Mouse (Mus musculus) liver, embryonic 11.5 days (tissue): ENCODE measurements around the gene Ifngr2. TPM values are rescaled to one million over a fixed set of nuclear protein-coding genes. Genes with fewer than 3 reads are reported as not detected.

ENCODE experiments used
- ATAC-seq: fragments of 200-750 bp; cut with Nextera tagmentation; replicated peaks from 2 replicates; pipeline ENCODE4 v1.8.0; 2017; ENCODE audit warnings: moderate number of reproducible peaks, mild to moderate bottlenecking, moderate TSS enrichment, moderate library complexity; ENCODE audit not compliant: low FRiP score
- DNase-seq: peaks from one replicate; pipeline ENCODE4 v3.0.0-alpha.2; 2017; ENCODE audit warnings: low spot score
- H3K27ac ChIP-seq: fragments of 300-500 bp; sonication (generic); 2 replicates; pipeline ENCODE4 v1.5.1; 2014; ENCODE audit warnings: mild to moderate bottlenecking, low read depth, low read length, control low read depth
- H3K27me3 ChIP-seq: fragments of 300-500 bp; sonication (generic); replicated peaks from 2 replicates; pipeline ENCODE4 v1.6.1; 2014; ENCODE audit warnings: low read length, mixed read lengths; ENCODE audit not compliant: control insufficient read depth, insufficient read depth
- H3K36me3 ChIP-seq: fragments of 300-500 bp; sonication (generic); 2 replicates; pipeline ENCODE4 v1.6.1; 2014; ENCODE audit warnings: mild to moderate bottlenecking, low read length, moderate library complexity, mixed read lengths; ENCODE audit not compliant: control insufficient read depth, insufficient read depth
- H3K4me1 ChIP-seq: fragments of 300-500 bp; sonication (generic); replicated peaks from 2 replicates; pipeline ENCODE4 v1.6.1; 2014; ENCODE audit warnings: low read length, mixed read lengths; ENCODE audit not compliant: control insufficient read depth, insufficient read depth
- H3K4me2 ChIP-seq: fragments of 300-500 bp; sonication (generic); 2 replicates; pipeline ENCODE4 v1.6.1; 2014; ENCODE audit warnings: mild to moderate bottlenecking, control low read depth, moderate library complexity
- H3K4me3 ChIP-seq: fragments of 300-500 bp; sonication (generic); 2 replicates; pipeline ENCODE4 v1.5.1; 2014; ENCODE audit warnings: low read depth, low read length, control low read depth
- H3K9ac ChIP-seq: fragments of 300-500 bp; sonication (generic); 2 replicates; pipeline ENCODE4 v1.6.1; 2014; ENCODE audit warnings: low read depth, low read length, control low read depth
- H3K9me3 ChIP-seq: fragments of 300-500 bp; sonication (generic); 2 replicates; pipeline ENCODE4 v1.6.1; 2016; ENCODE audit warnings: low read length, inconsistent platforms, mixed read lengths; ENCODE audit not compliant: control insufficient read depth
- WGBS: fragments of 180-500 bp; shearing (Covaris S2); extraction: QIAGEN DNeasy Blood & Tissue Kit; methylation state at CpG from one replicate; pipeline ENCODE4 v1.1.7; 2014; 5-methylcytosine and 5-hydroxymethylcytosine counted together
- polyA plus RNA-seq: library from polyadenylated mRNA; unstranded; fragments of >200 nt; fragmentation: Nextera tagmentation; extraction: Ambion mirVana; gene quantifications from 2 replicates; pipeline ENCODE4 v1.2.1, GENCODE M21; 2014

The Ifngr2 gene
- polyA plus RNA-seq, 1 experiment from 2014 or later, result 28.7 TPM

DNA sequence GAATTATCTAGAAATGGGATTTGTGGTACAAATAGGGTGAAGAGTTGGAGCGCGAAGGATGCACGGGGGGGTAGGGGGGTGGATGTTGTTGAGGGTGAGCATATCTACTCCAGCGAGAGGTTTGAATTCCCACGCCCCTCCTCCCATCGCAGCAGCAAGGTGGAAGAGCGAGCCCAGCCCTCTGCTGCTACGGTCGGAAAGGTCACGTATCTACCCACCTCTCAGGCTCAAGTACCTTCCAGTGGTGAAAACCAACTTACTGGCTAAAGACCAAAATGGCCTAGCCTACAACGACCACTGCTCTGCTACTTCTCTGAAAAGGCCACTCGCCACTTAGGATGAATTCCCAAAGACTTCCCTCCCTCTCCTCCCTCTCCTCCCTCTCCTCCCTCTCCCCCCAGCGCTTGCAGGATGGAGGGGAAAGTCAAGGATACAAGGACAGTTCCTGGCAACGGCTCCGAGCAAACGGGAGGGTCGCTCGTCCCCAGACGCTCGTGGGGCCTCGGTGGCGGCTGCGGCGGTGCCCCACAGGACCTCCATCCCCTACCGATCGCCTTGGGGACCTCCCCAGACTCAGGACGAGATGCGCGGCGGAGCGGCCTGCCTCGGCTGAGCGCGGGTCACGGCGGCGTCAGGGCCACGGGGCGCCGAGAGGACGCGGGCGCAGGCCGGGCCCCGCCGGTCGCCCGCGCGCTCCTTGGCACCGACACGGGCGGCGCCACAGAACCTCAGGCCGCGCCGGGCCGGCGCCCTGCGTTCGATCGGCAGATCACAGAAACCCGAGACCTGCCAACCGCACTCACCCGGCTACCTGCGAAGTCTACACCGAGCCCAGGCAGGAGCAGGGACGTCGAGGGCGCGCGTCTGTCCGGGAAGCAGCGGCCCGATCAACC, 50.2 kb downstream of the Ifngr2 start:
- peak overlapping the region; percentile 99 for H3K4me2 ChIP-seq
- H3K9ac ChIP-seq, result peak overlapping the region; percentile 65
- H3K36me3 ChIP-seq, result no peaks in the 10 kb centered on the region
- H3K27me3 ChIP-seq, result peaks cover 13% of the 10 kb centered on the region
- ATAC-seq (peak; percentile 56), DNase-seq (no peak)
- H3K4me3 ChIP-seq, result peak overlapping the region; percentile 77
- no peak overlapping the region for H3K27ac ChIP-seq
- peaks cover 17% of the 10 kb centered on the region for H3K4me1 ChIP-seq
- under 1% methylated on average over 75 of the region's 75 CpGs for WGBS
- H3K9me3 ChIP-seq, result no peaks in the 10 kb centered on the region

DNA sequence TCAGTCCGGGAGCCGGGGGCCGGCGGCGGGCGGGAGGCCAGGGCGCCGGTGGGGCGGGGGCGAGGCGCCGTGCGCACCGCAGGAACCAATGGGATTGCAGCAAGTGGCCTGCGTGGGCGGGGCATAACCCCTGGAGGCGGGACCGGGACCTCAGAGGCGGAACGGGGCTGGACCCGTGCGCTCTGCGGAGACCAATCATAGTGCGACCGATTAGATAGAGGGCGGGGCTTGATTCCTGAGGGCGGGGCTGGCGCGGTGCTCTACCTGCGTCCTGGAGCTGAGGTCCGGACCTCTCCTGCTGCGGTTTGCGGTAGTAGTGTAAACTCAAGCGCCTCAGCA, 50.8 kb downstream of the Ifngr2 start, which contains the start of gene Tmem50b:
Gene Tmem50b, minus strand, starts transcription at position 129 of the 339 bp plus-strand sequence.
- peaks cover 15% of the 10 kb centered on the region for H3K4me1 ChIP-seq
- peaks cover 13% of the 10 kb centered on the region for H3K27me3 ChIP-seq
- peak within 1 kb of the TSS; percentile 99 for H3K4me2 ChIP-seq
- peak within 1 kb of the TSS; percentile 77 for H3K4me3 ChIP-seq
- H3K36me3 ChIP-seq, result no peaks in the 10 kb centered on the region
- H3K9ac ChIP-seq, result peak within 1 kb of the TSS; percentile 65
- H3K9me3 ChIP-seq, result no peaks in the 10 kb centered on the region
- ATAC-seq (peak; percentile 99), DNase-seq (peak; percentile 98)
- no peak within 1 kb of the TSS for H3K27ac ChIP-seq
- WGBS, result 0% methylated on average over 34 of the region's 34 CpGs

DNA sequence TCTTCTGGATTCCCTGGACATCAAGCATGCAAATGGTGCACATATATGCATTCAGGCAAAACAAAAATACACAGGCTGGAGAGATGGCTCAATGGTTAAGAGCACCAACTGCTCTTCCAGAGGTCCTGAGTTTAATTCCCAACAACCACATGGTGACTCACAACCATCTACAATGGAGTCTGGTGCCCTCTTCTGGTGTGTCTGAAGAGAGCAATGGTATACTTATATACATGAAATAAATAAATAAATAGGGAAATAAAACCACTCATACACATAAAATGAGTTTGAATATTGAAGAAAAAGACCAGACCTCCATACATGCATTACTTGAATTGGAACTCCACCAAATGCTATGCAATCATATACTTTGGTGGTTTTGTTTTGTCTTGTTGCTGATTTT, 52.4 kb downstream of the Ifngr2 start:
- no peak overlapping the region for H3K9ac ChIP-seq
- DNase-seq (no peak), ATAC-seq (no peak)
- H3K4me2 ChIP-seq, result no peak overlapping the region
- no peaks in the 10 kb centered on the region for H3K9me3 ChIP-seq
- no peaks in the 10 kb centered on the region for H3K36me3 ChIP-seq
- peaks cover 12% of the 10 kb centered on the region for H3K4me1 ChIP-seq
- H3K4me3 ChIP-seq, result no peak overlapping the region
- peaks cover 13% of the 10 kb centered on the region for H3K27me3 ChIP-seq
- no peak overlapping the region for H3K27ac ChIP-seq

DNA sequence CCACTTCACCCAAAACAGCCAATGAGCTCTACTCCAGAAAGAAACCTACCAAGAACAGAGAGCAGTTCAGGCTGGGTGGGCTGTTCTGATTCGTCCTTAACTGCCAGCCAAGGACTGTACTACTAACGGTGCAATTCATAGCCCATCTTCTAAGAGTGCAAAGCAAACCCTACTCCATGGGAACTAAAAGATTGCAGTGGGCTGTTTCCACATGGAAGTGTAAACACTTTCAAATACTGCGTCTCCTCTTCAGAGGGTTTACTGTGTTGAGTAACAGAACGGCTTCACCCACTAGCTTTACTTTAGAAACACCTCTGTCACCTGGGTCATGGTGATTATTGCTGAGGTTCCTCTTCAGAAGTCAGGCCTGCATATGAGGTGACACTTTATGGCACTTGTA, 54.2 kb downstream of the Ifngr2 start:
- DNase-seq (no peak), ATAC-seq (no peak)
- Histone ChIP-seq H3K4me3 (no peak overlapping the region), H3K4me1 (peaks cover 12% of the 10 kb centered on the region), H3K27ac (no peak overlapping the region), H3K9me3 (no peaks in the 10 kb centered on the region), H3K27me3 (peaks cover 13% of the 10 kb centered on the region), H3K36me3 (no peaks in the 10 kb centered on the region), H3K9ac (no peak overlapping the region), H3K4me2 (no peak overlapping the region)
- WGBS, result 67% methylated on average over 4 of the region's 4 CpGs

DNA sequence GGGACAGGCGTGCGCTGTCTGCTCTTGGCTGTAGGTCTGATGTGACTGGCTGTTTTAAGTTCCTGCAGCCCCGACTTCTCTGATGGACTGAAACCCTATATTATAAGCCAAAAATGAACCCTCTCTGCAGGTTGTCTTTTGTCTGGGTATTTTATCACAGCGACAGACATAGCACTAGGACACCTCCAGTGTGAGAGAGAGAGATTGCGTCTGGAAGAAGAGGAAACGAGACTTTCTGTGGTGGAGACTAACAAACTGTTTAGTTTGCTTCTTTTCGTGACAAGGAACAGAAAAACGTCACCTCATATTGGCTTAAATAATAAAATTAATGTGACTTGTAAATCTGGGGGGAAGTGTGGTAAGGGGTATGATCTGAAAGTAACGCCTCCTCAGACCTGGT, 54.8 kb downstream of the Ifngr2 start:
- H3K4me1 ChIP-seq, result peaks cover 8% of the 10 kb centered on the region
- ATAC-seq, result no peak
- H3K27ac ChIP-seq, result no peak overlapping the region
- no peak overlapping the region for H3K9ac ChIP-seq
- WGBS, result 62% methylated on average over 9 of the region's 9 CpGs
- H3K4me2 ChIP-seq, result no peak overlapping the region
- H3K4me3 ChIP-seq, result no peak overlapping the region
- H3K36me3 ChIP-seq, result no peaks in the 10 kb centered on the region
- no peak for DNase-seq
- peaks cover 11% of the 10 kb centered on the region for H3K27me3 ChIP-seq
- H3K9me3 ChIP-seq, result no peaks in the 10 kb centered on the region

DNA sequence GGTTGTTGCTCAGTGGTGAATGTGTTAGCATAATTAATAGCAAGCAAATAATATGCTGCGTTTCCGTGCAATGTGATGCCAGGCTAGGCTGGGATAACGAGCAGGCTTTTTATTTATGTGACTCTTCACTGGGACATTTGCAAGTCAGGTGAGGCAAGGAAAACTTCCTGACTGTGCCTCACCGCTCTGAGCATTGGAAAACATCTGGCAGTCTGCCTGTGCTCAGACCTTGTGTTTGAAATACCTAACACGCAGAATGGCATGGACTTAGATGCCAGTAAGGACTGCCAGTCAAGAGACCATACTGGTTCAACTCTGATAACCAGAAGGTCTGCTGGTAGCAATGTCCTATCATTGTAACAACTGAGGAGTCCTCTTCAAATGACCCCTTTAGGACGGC, 58.3 kb downstream of the Ifngr2 start:
- DNase-seq, result no peak
- no peaks in the 10 kb centered on the region for H3K9me3 ChIP-seq
- WGBS, result 85% methylated on average over 6 of the region's 6 CpGs
- H3K36me3 ChIP-seq, result no peaks in the 10 kb centered on the region
- ATAC-seq, result no peak
- H3K4me2 ChIP-seq, result no peak overlapping the region
- H3K27ac ChIP-seq, result no peak overlapping the region
- no peak overlapping the region for H3K9ac ChIP-seq
- no peak overlapping the region for H3K4me3 ChIP-seq
- H3K4me1 ChIP-seq, result 0 out of 2 replicates have a peak, but pooled peaks cover 4% of the 10 kb centered on the region
- H3K27me3 ChIP-seq, result 0 out of 2 replicates have a peak, but pooled peaks cover 5% of the 10 kb centered on the region

DNA sequence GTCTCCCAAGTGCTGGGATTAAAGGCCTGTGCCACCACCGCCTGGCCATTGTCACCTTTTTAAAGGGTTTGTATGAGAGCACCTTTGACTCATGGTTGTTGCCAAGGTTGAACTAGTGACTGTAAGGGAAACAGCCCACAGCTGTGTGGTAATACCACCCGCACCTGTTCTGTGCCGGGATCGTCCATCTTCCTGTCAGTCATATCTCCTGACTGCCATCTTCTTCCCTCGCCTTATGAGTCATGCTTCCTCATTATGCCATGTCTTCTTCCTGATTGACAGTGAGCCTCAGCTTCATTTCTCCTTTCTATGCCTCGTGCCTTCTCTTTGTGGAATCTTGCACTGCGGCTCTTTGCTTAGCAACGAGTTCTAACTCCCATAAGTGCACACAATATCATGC, 60.1 kb downstream of the Ifngr2 start:
- 77% methylated on average over 8 of the region's 8 CpGs for WGBS
- H3K9ac ChIP-seq, result no peak overlapping the region
- DNase-seq (no peak), ATAC-seq (no peak)
- no peak overlapping the region for H3K4me3 ChIP-seq
- H3K9me3 ChIP-seq, result no peaks in the 10 kb centered on the region
- H3K4me2 ChIP-seq, result no peak overlapping the region
- H3K27ac ChIP-seq, result no peak overlapping the region
- no peaks in the 10 kb centered on the region for H3K36me3 ChIP-seq
- H3K27me3 ChIP-seq, result no peaks in the 10 kb centered on the region
- no peaks in the 10 kb centered on the region for H3K4me1 ChIP-seq

DNA sequence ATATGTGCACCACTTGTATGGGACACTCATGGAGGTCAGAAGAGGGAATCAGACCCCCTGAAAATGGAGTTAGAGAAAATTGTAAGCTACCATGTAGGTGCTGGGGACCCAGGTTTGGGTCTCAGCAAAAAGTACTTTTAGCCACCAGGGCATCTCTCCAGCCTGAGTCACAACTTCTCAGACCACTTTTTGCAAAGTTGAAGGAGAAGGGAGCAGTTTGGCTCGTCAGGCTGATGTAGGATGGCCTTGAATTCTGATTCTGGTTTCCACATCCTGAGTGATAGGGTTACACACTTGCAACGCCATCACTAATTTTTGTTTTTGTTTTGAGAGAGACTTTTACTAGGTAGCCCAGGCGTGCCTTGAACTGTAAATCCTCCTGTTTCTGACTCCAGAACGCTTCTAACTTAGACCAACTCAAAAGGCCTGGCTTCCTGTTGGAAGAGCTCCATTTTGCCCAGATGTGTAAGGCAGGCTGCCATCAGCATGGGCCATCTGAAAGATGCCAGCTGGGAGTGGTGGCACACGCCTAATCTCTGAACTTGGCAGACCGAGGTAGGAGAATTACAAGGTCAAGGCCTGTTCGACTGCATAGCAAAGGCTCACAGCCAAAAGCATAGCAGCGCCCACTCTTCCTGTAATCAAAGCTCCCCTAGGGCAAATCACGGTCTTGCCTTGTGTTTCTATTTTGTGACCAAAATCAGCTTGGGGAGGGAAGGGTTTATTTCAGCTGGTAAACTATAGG, 62.8 kb downstream of the Ifngr2 start:
- Histone ChIP-seq H3K4me2 (no peak overlapping the region), H3K36me3 (no peaks in the 10 kb centered on the region), H3K4me1 (no peaks in the 10 kb centered on the region), H3K9me3 (no peaks in the 10 kb centered on the region), H3K4me3 (no peak overlapping the region), H3K9ac (no peak overlapping the region), H3K27ac (no peak overlapping the region), H3K27me3 (no peaks in the 10 kb centered on the region)
- 73% methylated on average over 9 of the region's 9 CpGs for WGBS
- ATAC-seq (no peak), DNase-seq (no peak)
